Mouse (Mus musculus): Measurements from ENCODE around the gene Slc4a1. TPM values are rescaled to one million over a fixed set of nuclear protein-coding genes. Genes with fewer than 3 reads are reported as not detected.
A peak's percentile ranks its signal among the peaks of the same experiment; 100 is the strongest.

Slc4a1 gene
- total RNA-seq, 2 experiments from 2014 or later = 0.07 TPM; not detected in 1

- DNase-seq (ENCODE audit: low spot score) = peak; percentile 52
These were observed 9.5 kb upstream of the Slc4a1 start for GRCm38 (mm10) chr11:102375196-102376173.

GRCm38 (mm10) chr11:102374108-102374725 lies 8.2 kb upstream of the Slc4a1 start:
- no peak for DNase-seq (ENCODE audit: low spot score)

DNA sequence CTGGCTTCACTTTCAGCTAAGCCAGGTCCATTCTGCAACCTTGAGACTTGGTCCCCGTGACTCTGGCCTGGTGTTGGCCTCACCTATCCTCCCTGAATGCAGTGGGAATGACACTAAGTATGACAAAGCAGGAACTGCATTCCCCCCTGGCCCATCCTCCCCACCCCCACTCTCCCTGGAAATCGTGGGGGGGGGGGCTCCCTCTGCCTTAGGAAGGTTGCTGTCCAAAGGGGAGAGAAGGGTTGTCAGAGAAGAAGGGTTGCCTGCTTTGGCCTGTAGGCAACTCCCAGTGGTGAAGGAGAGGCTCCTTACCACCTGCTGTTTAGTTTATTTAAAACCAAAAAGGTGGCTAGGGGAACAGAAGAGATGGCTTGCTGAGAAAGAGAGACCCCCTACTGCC lies 7.6 kb upstream of the Slc4a1 start:
- no peak for DNase-seq (ENCODE audit: low spot score)

GRCm38 (mm10) chr11:102372936-102373335 lies 6.9 kb upstream of the Slc4a1 start:
- no peak for DNase-seq (ENCODE audit: low spot score)

DNA sequence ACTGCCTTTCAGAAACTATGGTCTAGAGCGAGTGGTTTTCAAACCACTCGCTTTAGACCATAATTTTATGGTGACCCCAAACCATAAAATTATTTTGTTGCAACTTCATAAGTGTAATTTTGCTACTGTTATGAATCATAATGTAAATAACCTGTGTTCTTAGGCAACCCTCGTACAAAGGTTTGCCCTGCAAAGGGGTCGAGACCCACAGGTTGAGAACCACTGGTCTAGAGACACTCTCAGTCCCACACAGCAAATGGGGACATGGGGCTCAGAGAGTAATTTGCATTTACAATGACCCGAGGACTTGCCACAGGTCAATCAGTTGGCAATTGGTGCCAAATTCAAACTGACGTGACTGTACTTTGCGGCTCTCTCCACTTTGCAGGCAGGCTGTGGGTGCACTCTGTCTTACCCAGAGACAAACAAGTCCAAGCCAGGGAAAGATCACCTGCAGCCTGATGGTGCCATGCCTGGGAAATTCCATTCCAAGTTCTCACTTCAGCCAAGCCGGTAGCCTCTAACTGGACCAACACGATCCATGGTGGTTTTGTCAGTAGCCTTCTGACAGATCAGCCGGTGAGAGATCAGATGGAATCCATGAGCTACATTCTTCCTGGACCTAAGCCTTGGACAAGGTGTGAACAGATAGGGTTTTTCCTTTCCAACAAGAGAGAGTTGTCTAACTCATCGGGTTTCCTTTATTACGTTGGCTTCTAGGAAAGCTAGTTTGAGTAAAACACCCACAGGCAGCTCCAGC lies 6.1 kb upstream of the Slc4a1 start:
- no peak for DNase-seq (ENCODE audit: low spot score)

DNA sequence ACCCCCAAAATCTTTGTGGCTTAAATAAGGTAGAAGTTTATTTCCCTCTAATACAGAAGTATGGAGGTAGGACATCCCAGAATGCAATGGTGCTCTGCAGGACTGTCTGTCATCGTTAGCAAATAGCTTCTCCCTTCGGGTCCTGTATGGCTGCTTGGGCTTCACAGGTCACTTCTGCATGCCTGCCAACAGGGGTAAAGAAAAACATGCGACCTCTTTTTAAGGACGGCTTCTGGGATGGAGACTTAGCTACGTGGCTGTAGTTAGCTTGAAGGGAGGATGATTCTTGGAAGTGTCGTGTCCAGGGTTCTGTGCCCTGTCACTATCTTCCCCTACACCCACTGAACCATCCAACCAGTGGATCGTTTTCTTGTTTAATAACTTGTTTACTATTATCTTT lies 4.3 kb upstream of the Slc4a1 start:
- no peak for DNase-seq (ENCODE audit: low spot score)

DNA sequence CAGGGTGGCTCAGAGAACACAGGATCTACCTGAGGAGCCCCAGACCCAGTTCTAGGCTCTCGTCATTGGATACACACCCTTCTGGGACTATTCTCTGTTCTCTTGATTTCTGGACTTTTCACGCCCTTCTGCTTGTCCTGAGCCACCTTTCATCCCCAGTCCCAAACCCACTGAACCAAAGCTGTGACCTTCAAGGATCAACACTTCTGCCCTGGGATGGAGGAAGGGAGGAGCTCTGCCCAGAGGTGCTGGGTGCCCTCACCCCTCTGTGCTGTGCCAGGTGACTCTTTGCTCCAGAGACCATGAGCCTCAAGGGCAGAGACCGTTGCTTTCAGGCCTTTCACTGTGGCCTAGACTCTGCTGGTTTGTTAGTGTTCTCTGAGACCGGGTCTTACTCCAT lies 3.3 kb upstream of the Slc4a1 start:
- no peak for DNase-seq (ENCODE audit: low spot score)

GRCm38 (mm10) chr11:102368347-102368746 lies 2.3 kb upstream of the Slc4a1 start:
- DNase-seq (ENCODE audit: low spot score) = no peak

- DNase-seq (ENCODE audit: low spot score) = no peak
These were observed 1.7 kb upstream of the Slc4a1 start for GRCm38 (mm10) chr11:102367504-102368280.

GRCm38 (mm10) chr11:102365699-102366098 lies 304 bp downstream of the Slc4a1 start:
- no peak for DNase-seq (ENCODE audit: low spot score)

DNA sequence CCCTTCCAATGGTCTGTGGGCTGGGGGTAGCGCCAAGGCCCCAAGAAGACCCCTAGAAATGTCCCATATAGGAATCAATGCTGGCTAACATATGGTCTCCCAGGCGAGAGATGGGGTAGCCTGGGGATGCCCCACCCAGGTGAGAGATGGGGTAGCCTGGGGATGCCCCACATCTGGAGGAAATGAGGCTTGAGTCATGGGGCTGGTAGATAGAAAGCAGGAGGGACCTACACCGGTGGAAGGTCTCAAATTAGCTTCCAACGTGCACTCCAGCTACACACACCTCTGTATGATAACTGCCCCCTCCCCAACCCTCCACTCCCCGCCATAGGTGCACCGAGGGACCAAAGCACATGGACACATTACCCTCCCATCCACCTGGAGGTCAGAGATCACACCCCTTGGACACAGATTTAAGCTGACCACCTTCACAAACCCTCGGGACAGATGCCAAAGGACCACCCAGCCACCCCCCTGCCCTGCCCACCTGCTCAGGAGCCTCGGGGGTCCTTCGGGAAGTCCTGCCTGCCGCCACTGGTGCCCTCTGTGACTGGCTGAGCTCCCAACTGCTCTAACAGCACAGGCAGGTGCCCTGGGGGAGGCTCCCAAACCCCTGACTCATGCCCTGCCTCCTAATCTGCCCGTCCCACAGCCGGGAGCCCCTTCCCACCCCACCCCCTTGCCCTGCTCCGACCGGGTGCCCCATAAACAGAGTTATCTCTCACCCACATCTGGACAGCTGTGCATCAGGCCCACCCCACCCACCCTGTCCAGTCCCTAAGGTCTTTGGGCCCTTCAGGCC lies 1.2 kb downstream of the Slc4a1 start:
- DNase-seq (ENCODE audit: low spot score) = no peak

DNA sequence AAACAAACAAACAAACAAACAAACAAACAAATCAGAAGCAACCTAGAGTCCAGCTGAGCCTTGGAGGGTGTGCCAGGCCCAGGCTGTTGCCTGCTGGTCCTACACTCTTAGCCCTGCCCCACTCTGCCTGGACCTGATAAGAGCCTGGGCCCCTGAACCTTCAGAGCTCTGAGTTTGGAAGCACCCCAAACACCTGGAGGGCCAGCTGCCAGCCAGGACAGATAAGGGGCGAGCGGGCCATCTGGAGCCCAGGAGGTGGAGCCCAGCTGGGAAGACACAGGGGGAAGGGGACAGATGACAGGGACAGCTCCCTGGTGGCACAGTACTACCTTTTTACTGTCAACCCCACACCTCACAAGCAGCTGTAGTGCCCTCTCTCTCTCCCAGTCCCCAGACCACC lies 2.4 kb downstream of the Slc4a1 start:
- no peak for DNase-seq (ENCODE audit: low spot score)

GRCm38 (mm10) chr11:102361776-102362495 lies 4.1 kb downstream of the Slc4a1 start:
- no peak for DNase-seq (ENCODE audit: low spot score)

- no peak for DNase-seq (ENCODE audit: low spot score)
These were observed 7.6 kb downstream of the Slc4a1 start for GRCm38 (mm10) chr11:102358365-102358764.

DNA sequence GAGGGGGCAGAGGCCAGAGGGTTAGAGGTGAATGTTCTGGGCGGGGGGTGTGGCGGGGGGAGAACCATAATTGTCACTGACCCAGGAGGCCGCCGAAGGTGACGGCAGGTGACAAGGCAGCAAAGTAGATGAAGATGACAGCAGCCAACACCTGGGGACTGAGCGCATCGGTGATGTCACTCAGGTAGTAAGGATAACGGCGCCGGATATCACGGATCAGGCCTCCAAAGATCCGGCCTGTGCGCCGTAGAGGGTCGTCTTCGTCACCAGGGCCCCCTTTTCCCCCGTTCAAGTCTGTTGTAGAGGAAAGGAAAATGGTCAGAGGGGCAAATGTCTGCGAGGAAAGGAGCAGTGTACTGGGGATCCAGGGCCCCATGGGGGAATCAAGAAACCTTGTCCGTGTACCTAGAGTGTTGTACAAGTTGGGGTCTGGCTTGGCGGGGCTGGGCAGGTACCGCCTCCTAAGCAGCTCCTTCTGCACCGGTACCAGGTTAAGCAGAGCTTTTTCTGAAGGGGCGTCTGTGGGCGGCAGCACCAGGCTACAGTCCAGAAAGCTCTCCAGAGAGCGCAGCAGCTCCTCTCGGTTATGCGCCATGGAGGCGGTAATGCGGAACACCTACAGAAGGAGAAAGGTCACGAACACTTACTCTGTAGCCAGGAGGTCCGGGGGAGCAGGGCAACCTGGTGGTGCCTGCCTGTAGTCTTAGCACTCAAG lies 9.2 kb downstream of the Slc4a1 start:
- DNase-seq (ENCODE audit: low spot score) = no peak

DNA sequence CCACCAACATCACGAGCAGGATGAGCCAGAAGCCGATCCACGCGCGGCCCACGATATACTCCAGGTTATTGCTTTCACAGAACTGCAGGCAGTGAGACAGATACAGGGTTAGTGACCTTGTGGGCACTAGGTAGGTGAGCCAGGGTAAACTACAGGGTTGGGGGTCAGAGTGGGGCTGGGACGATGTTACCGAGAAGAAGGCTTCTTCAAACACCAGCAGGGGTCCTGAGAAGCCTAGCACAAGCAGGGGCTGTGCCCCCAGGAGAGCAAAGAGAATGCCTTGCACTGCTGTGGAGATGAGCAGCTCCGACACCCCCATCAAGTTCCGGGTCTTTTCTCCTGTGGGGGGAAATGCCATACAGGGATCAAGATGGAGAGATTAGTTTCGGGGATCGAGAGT lies 9.8 kb downstream of the Slc4a1 start:
- DNase-seq (ENCODE audit: low spot score) = no peak

DNA sequence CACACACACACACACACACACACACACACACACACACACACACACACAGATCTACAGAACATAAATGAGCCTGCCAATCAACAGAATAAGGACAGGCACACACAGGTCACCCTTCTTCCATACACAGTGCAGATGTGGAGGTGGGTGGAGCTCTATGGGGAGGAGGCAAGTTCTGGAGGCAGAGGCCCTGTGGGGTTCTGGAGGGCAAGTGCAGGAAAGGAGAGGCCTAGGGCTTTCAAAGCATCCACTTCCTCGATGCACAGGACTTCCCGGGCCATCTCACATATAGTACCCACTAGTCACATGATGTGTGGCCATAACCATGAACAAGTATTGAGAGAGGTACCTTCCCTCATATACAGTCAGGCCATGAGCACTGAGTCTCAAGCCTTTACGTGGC lies 10.5 kb downstream of the Slc4a1 start:
- no peak for DNase-seq (ENCODE audit: low spot score)

- no peak for DNase-seq (ENCODE audit: low spot score)
These were observed 13.0 kb downstream of the Slc4a1 start for GRCm38 (mm10) chr11:102353021-102353431.

- DNase-seq (ENCODE audit: low spot score) = no peak
These were observed 13.6 kb downstream of the Slc4a1 start for GRCm38 (mm10) chr11:102352378-102352777.
